In genomic region chr15:36376551-36376950, GRCm38 (mm10) we compare ENCODE assay signal across 20 mouse cellular contexts.
DNase-seq lines count a peak whose midpoint lies in the region; ATAC-seq lines count a peak whose summit lies in the region.
"Had no signal": no experiment of that assay in that cellular context is flagged by ENCODE, and none has a peak within 500 bp of the region (broad histone marks: within the 10 kb centered on the region; RNA-seq: fewer than 3 reads in every experiment).

No protein-coding gene starts in this region.

- H3K4me2 ChIP-seq in kidney, embryonic 15.5 days, result no peak overlapping the region
- H3K4me2 ChIP-seq in lung, embryonic 15.5 days, result no peak overlapping the region
- H3K4me2 ChIP-seq: embryonic facial prominence, embryonic 13.5 days; hindbrain, embryonic 12.5 days; lung, embryonic 14.5 days; midbrain, embryonic 15.5 days; neural tube, embryonic 15.5 days had no signal

- peak; percentile 12 for DNase-seq in cerebellum, adult 9-11 months
- no peak for DNase-seq in cerebellum, adult 11 months
- DNase-seq in kidney, adult 18-20 months, result peak; percentile 39
- DNase-seq in lung, postnatal 14 days, result no peak
- peak; percentile 47 to 67 for DNase-seq in kidney, postnatal 25 days
- DNase-seq in adrenal gland, adult 8-10 months, result no peak
- DNase-seq: adrenal gland, postnatal 25 days; gastrocnemius, postnatal 25 days; lung, embryonic 14.5 days; thymus, postnatal 25 days had no signal

- no peaks in the 10 kb centered on the region for H3K36me3 ChIP-seq in kidney, embryonic 15.5 days
- no peaks in the 10 kb centered on the region for H3K36me3 ChIP-seq in lung, embryonic 15.5 days
- H3K36me3 ChIP-seq: embryonic facial prominence, embryonic 13.5 days; hindbrain, embryonic 12.5 days; midbrain, embryonic 15.5 days; neural tube, embryonic 15.5 days had no signal

- H3K4me1 ChIP-seq in kidney, embryonic 15.5 days, result peaks cover 41% of the 10 kb centered on the region
- peaks cover 46% of the 10 kb centered on the region for H3K4me1 ChIP-seq in lung, embryonic 15.5 days

- no peaks in the 10 kb centered on the region for H3K9me3 ChIP-seq in kidney, embryonic 15.5 days (replicated peaks)
- no peaks in the 10 kb centered on the region; the same call in 1 of the 2 replicates for H3K9me3 ChIP-seq in lung, embryonic 15.5 days
- H3K9me3 ChIP-seq: embryonic facial prominence, embryonic 13.5 days; hindbrain, embryonic 12.5 days; midbrain, embryonic 15.5 days; neural tube, embryonic 15.5 days had no signal

- no peak overlapping the region for H3K4me3 ChIP-seq in kidney, embryonic 15.5 days (replicated peaks)
- no peak overlapping the region for H3K4me3 ChIP-seq in lung, embryonic 15.5 days
- H3K4me3 ChIP-seq: embryonic facial prominence, embryonic 13.5 days; hindbrain, embryonic 12.5 days; megakaryocyte, embryonic 14.5 days; midbrain, embryonic 15.5 days; neural tube, embryonic 15.5 days had no signal

- 60% methylated on average over 6 of the region's 6 CpGs for WGBS in kidney, embryonic 15.5 days
- WGBS in lung, embryonic 15.5 days, result 70% methylated on average over 6 of the region's 6 CpGs

- no peak overlapping the region for H3K9ac ChIP-seq in kidney, embryonic 15.5 days
- H3K9ac ChIP-seq in lung, embryonic 15.5 days, result no peak overlapping the region
- H3K9ac ChIP-seq: embryonic facial prominence, embryonic 13.5 days; hindbrain, embryonic 12.5 days; lung, embryonic 14.5 days; midbrain, embryonic 15.5 days; neural tube, embryonic 15.5 days had no signal

- ATAC-seq in kidney, embryonic 15.5 days (replicated peaks; ENCODE audit: low FRiP score), result no peak
- ATAC-seq in lung, embryonic 15.5 days (ENCODE audit: borderline replicate concordance, extremely low read depth, low FRiP score, low TSS enrichment), result no peak
- ATAC-seq: activated CD4-positive, CD25-positive, alpha-beta regulatory T cell, adult 4 months; CD4-positive, CD25-positive, alpha-beta regulatory T cell, adult 4 months; forebrain, embryonic 14.5 days; midbrain, embryonic 15.5 days had no signal

- H3K27me3 ChIP-seq in kidney, embryonic 15.5 days, result 0 out of 2 replicates have a peak, but pooled peaks cover 3% of the 10 kb centered on the region
- no peaks in the 10 kb centered on the region for H3K27me3 ChIP-seq in lung, embryonic 15.5 days
- H3K27me3 ChIP-seq: midbrain, embryonic 15.5 days had no signal

- no peak overlapping the region for H3K27ac ChIP-seq in kidney, embryonic 15.5 days
- peak overlapping the region; percentile 9; the same call in 1 of the 2 replicates for H3K27ac ChIP-seq in lung, embryonic 15.5 days
- H3K27ac ChIP-seq: embryonic facial prominence, embryonic 13.5 days; hindbrain, embryonic 12.5 days; midbrain, embryonic 15.5 days; neural tube, embryonic 15.5 days had no signal

Comparison
In these comparisons a context has a peak if more than half of its experiments do, and no peak if none do; other contexts are left out.
1. DNase-seq: peak in cerebellum, adult 9-11 months (single experiment), kidney, adult 18-20 months (single experiment) and kidney, postnatal 25 days (2 of 2); none in cerebellum, adult 11 months (single experiment), lung, postnatal 14 days (single experiment) and adrenal gland, adult 8-10 months (single experiment).